Mouse (Mus musculus): Measurements from ENCODE around the gene Spc24. TPM values are rescaled to one million over a fixed set of nuclear protein-coding genes. Genes with fewer than 3 reads are reported as not detected.
"Not testable (repeated sequence)": the region's sequence is repeated elsewhere in the genome, so short reads cannot be mapped to it uniquely, and the experiment has no call there.

Gene Spc24
- total RNA-seq (2015): 49.8 and 57.8 TPM in 2 replicates
- 127 and 156 TPM in 2 replicates for total RNA-seq (2017)

- ATAC-seq (ENCODE audit: poor library complexity, severe bottlenecking): peak; percentile 99
Observed at GRCm38 (mm10) chr9:21760155-21761088, at the start of gene Spc24. TSS of gene Spc24 (minus strand) at chr9:21760303.

GRCm38 (mm10) chr9:21808561-21808960, 48.5 kb upstream of the Spc24 start:
- ATAC-seq (ENCODE audit: poor library complexity, severe bottlenecking): no peak

- ATAC-seq (ENCODE audit: poor library complexity, severe bottlenecking): no peak
Observed at GRCm38 (mm10) chr9:21806976-21807375, 46.9 kb upstream of the Spc24 start.

GRCm38 (mm10) chr9:21806363-21806762, 46.3 kb upstream of the Spc24 start:
- ATAC-seq (ENCODE audit: poor library complexity, severe bottlenecking): no peak

- peak; percentile 89 for ATAC-seq (ENCODE audit: poor library complexity, severe bottlenecking)
Observed at GRCm38 (mm10) chr9:21803986-21804644, 44.0 kb upstream of the Spc24 start.

GRCm38 (mm10) chr9:21801591-21801990, 41.5 kb upstream of the Spc24 start:
- ATAC-seq (ENCODE audit: poor library complexity, severe bottlenecking): no peak

GRCm38 (mm10) chr9:21801121-21801520, 41.0 kb upstream of the Spc24 start:
- ATAC-seq (ENCODE audit: poor library complexity, severe bottlenecking): no peak

GRCm38 (mm10) chr9:21799010-21799350, 38.9 kb upstream of the Spc24 start:
- ATAC-seq (ENCODE audit: poor library complexity, severe bottlenecking): no peak

GRCm38 (mm10) chr9:21798345-21799009, 38.4 kb upstream of the Spc24 start, which contains the start of gene Kank2:
TSS of gene Kank2 (minus strand) at chr9:21798744.
- peak; percentile 83 for ATAC-seq (ENCODE audit: poor library complexity, severe bottlenecking)

- peak; percentile 23; the same call in 1 of the 2 replicates for ATAC-seq (ENCODE audit: poor library complexity, severe bottlenecking)
Observed at GRCm38 (mm10) chr9:21797921-21798344, 37.8 kb upstream of the Spc24 start.

GRCm38 (mm10) chr9:21796919-21797318, 36.8 kb upstream of the Spc24 start:
- ATAC-seq (ENCODE audit: poor library complexity, severe bottlenecking): no peak

- no peak for ATAC-seq (ENCODE audit: poor library complexity, severe bottlenecking)
Observed at GRCm38 (mm10) chr9:21796259-21796658, 36.2 kb upstream of the Spc24 start.

- ATAC-seq (ENCODE audit: poor library complexity, severe bottlenecking): no peak
Observed at GRCm38 (mm10) chr9:21795579-21795978, 35.5 kb upstream of the Spc24 start.

- no peak for ATAC-seq (ENCODE audit: poor library complexity, severe bottlenecking)
Observed at GRCm38 (mm10) chr9:21794925-21795324, 34.8 kb upstream of the Spc24 start.

- no peak for ATAC-seq (ENCODE audit: poor library complexity, severe bottlenecking)
Observed at GRCm38 (mm10) chr9:21794344-21794834, 34.3 kb upstream of the Spc24 start.

- ATAC-seq (ENCODE audit: poor library complexity, severe bottlenecking): not testable (repeated sequence)
Observed at GRCm38 (mm10) chr9:21793507-21793906, 33.4 kb upstream of the Spc24 start.

- ATAC-seq (ENCODE audit: poor library complexity, severe bottlenecking): no peak
Observed at GRCm38 (mm10) chr9:21792644-21793043, 32.5 kb upstream of the Spc24 start.

- ATAC-seq (ENCODE audit: poor library complexity, severe bottlenecking): no peak
Observed at GRCm38 (mm10) chr9:21791861-21792260, 31.8 kb upstream of the Spc24 start.

GRCm38 (mm10) chr9:21788234-21788633, 28.1 kb upstream of the Spc24 start:
- no peak for ATAC-seq (ENCODE audit: poor library complexity, severe bottlenecking)

- no peak for ATAC-seq (ENCODE audit: poor library complexity, severe bottlenecking)
Observed at GRCm38 (mm10) chr9:21787654-21788053, 27.6 kb upstream of the Spc24 start.

GRCm38 (mm10) chr9:21786906-21787305, 26.8 kb upstream of the Spc24 start:
- ATAC-seq (ENCODE audit: poor library complexity, severe bottlenecking): peak; percentile 71; the same call in 1 of the 2 replicates

All from megakaryocyte, adult 5-6 weeks (primary cell).